Mouse (Mus musculus) liver, embryonic 14.5 days (tissue): Measurements from ENCODE around the gene Cnot6. TPM values are rescaled to one million over a fixed set of nuclear protein-coding genes. Genes with fewer than 3 reads are reported as not detected.

Source experiments
- ATAC-seq: fragments of 200-750 bp; cut with Nextera tagmentation; 2 replicates; pipeline ENCODE4 v1.8.0; 2017; ENCODE audit warnings: moderate number of reproducible peaks, mild to moderate bottlenecking, moderate library complexity; ENCODE audit not compliant: insufficient read depth
- DNase-seq, 3 experiments: peaks; one replicate each; pipeline ENCODE4 v3.0.0-alpha.2; 2012 to 2013; ENCODE audit warnings: low read depth in 3 of 3, low spot score in 3 of 3
- H3K27ac ChIP-seq: fragments of 300-500 bp; sonication (generic); 2 replicates; pipeline ENCODE4 v1.5.1; 2014; ENCODE audit warnings: moderate library complexity, mild to moderate bottlenecking, control low read depth, inconsistent platforms
- H3K27me3 ChIP-seq: fragments of 300-500 bp; sonication (generic); 2 replicates; pipeline ENCODE4 v1.6.1; 2014; ENCODE audit warnings: mild to moderate bottlenecking, low read length, moderate library complexity; ENCODE audit not compliant: control insufficient read depth, insufficient read depth
- H3K36me3 ChIP-seq: fragments of 300-500 bp; sonication (generic); replicated peaks from 2 replicates; pipeline ENCODE4 v1.6.1; 2014; ENCODE audit warnings: low read depth; ENCODE audit not compliant: control insufficient read depth, insufficient read depth
- H3K4me1 ChIP-seq, 2 experiments: fragments of 200-500 bp in 1 of 2; fragments of 300-500 bp in 1 of 2; sonication (generic) in 1 of 2; replicated peaks; 2 replicates each; pipeline ENCODE4 v1.6.1; 2012 to 2014; ENCODE audit warnings: antibody characterized with exemption in 1 of 2, inconsistent platforms in 1 of 2, low read length in 1 of 2; ENCODE audit not compliant: control insufficient read depth in 2 of 2, insufficient read depth in 2 of 2
- H3K4me2 ChIP-seq: fragments of 300-500 bp; sonication (generic); 2 replicates; pipeline ENCODE4 v1.6.1; 2014; ENCODE audit warnings: low read depth, mild to moderate bottlenecking, control low read depth, moderate library complexity
- H3K4me3 ChIP-seq, 2 experiments: fragments of 200-500 bp in 1 of 2; fragments of 300-500 bp in 1 of 2; sonication (generic) in 1 of 2; 2 replicates each; pipeline ENCODE4 v1.5.1; 2012 to 2014; ENCODE audit warnings: low read depth in 2 of 2, low read length in 2 of 2, mild to moderate bottlenecking in 2 of 2, control low read depth in 1 of 2, inconsistent platforms in 1 of 2, moderate library complexity in 1 of 2; ENCODE audit not compliant: insufficient read depth in 1 of 2
- H3K9ac ChIP-seq: fragments of 300-500 bp; sonication (generic); replicated peaks from 2 replicates; pipeline ENCODE4 v1.6.1; 2014; ENCODE audit warnings: mild to moderate bottlenecking, control low read depth, moderate library complexity
- H3K9me3 ChIP-seq: fragments of 300-500 bp; sonication (generic); 2 replicates; pipeline ENCODE4 v1.6.1; 2016; ENCODE audit warnings: low read length, mixed read lengths; ENCODE audit not compliant: control insufficient read depth
- CTCF ChIP-seq: IDR thresholded peaks from 2 replicates; pipeline ENCODE4 v1.5.1; 2016; ENCODE audit warnings: antibody characterized with exemption, low read depth, control low read depth
- EP300 ChIP-seq: IDR thresholded peaks from 2 replicates; pipeline ENCODE4 v1.6.1; 2016; ENCODE audit warnings: antibody characterized with exemption, low read depth
- WGBS: fragments of 180-500 bp; shearing (Covaris S2); extraction: QIAGEN DNeasy Blood & Tissue Kit; methylation state at CpG from one replicate; pipeline ENCODE4 v1.1.7; 2014; ENCODE audit not compliant: insufficient replicate concordance; 5-methylcytosine and 5-hydroxymethylcytosine counted together
- polyA plus RNA-seq, 2 experiments: library from polyadenylated mRNA; depleted of rRNA in 1 of 2; stranded (reverse) in 1 of 2; unstranded in 1 of 2; fragments of >200 nt; fragmentation: Nextera tagmentation in 1 of 2; extraction: Ambion mirVana in 1 of 2; gene quantifications; 2 replicates each; pipeline versions ENCODE4 v1.2.1 to v1.2.3; 2012 to 2014

Cnot6 gene
- polyA plus RNA-seq, 2 experiments: 18.1 to 21.0 TPM

- 24% methylated on average over 8 of the region's 8 CpGs for WGBS
- Histone ChIP-seq H3K4me3 (no peak overlapping the region), H3K4me1 (peaks cover 13 to 30% of the 10 kb centered on the region in 2 experiments), H3K27ac (no peak overlapping the region), H3K27me3 (no peaks in the 10 kb centered on the region), H3K4me2 (no peak overlapping the region), H3K9ac (no peak overlapping the region), H3K36me3 (no peaks in the 10 kb centered on the region), H3K9me3 (no peaks in the 10 kb centered on the region)
- DNase-seq: no peak
- ATAC-seq: no peak
- TF ChIP-seq CTCF (no peak; the same call in 1 of the 2 replicates), EP300 (no peak)
Measured at GRCm38 (mm10) chr11:49719466-49720151, 7.1 kb upstream of the Cnot6 start.

DNA sequence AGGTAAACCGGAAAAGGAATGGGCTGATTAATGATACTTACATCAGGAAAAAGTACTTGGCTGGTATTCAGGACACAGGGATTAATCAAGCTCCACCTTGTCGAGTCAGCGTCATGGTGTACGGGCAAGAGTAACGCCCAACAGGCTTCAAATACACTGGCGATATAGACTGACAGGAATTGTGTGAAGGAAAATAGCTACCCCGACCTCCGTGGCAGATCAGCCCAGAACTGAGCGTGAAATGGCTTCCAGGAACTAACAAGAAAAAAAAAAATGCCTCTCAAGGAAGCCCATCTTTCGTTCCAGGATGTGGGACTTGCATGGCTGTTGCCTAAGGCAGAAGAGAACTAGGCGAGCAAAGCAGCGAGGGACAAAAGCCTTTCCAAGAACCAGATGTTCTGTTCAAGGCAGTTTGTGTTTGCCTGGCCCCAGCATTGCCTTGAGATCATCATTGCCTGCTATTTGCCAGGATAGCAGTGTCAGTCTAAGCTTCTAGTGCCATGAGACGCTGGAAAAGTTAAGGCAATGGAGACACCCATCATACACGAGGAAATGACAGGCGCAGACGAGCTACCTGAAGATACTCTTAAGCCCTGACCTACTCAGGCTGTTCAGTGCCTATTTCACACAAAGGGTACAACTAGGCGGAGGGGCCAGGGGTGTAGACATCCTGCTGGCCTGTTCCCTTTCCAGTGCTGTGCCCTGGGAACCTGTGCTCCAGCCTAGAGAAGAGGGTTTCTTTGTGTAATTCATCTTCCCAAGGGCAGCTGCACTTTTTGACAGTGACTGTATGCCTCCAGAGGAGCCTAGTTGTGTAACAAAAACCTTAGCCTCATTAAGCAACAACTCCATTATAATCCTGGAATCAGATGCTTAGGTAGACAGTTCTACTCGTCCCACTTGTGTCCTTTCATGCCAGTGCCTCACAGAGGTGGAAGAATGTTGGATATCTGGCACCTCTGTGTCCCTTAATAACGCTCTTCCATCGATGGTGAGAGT, 1.1 kb upstream of the Cnot6 start:
- peak overlapping the region; percentile 99 for H3K4me2 ChIP-seq
- 36% methylated on average over 20 of the region's 20 CpGs for whole genome bisulfite sequencing
- TF ChIP-seq EP300 (no peak), CTCF (no peak)
- H3K27ac ChIP-seq: peak overlapping the region; percentile 88
- ATAC-seq: peak; percentile 66
- H3K9me3 ChIP-seq: no peaks in the 10 kb centered on the region
- peak; percentile 46 to 58 (median 50) for DNase-seq
- peak overlapping the region; percentile 99 for H3K9ac ChIP-seq
- H3K36me3 ChIP-seq: no peaks in the 10 kb centered on the region; the same call in 1 of the 2 replicates
- no peaks in the 10 kb centered on the region for H3K27me3 ChIP-seq
- H3K4me3 ChIP-seq: peak overlapping the region; percentile 35 to 97
- H3K4me1 ChIP-seq: peaks cover 21 to 24% of the 10 kb centered on the region in 2 experiments

DNA sequence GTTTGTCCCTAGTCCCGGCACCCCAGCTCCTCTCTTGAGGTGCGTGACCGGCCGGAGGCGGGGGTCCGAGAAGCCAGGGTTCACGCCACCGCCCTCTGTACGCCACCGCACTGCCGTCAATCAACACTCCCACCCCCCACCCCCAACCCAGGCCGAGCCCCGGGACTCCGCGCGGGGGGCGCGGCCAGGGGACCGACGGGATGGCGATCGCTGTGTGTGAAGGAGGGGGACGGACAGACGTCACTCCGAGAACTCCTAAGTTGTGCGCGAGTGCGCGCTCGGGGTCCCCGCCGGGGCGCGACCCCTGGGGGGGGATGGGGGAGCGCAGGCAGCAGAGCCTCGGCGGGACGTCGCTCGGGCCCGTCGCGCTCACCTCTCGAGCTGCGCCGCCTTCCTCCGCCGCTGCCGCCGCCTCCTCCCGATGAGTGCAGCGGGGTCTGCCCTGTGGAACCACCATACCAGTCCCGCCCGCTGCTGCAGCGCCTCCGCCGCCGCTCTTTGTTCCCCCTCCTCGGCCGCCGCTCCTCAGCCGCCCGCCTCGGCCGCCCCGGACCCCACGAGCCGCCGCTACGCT, 455 bp downstream of the Cnot6 start:
- H3K27me3 ChIP-seq: no peaks in the 10 kb centered on the region
- DNase-seq: peak in 1 of 3 experiments; percentile 16
- WGBS: under 1% methylated on average over 66 of the region's 70 CpGs
- peak overlapping the region; percentile 99 for H3K9ac ChIP-seq
- H3K27ac ChIP-seq: peak overlapping the region; percentile 89
- H3K36me3 ChIP-seq: peaks cover 6% of the 10 kb centered on the region; the same call in 1 of the 2 replicates
- H3K9me3 ChIP-seq: no peaks in the 10 kb centered on the region
- peak overlapping the region; percentile 81 to 97 for H3K4me3 ChIP-seq
- ATAC-seq: peak; percentile 42
- peaks cover 23 to 33% of the 10 kb centered on the region in 2 experiments for H3K4me1 ChIP-seq
- no peak for TF ChIP-seq CTCF
- TF ChIP-seq EP300: no peak
- peak overlapping the region; percentile 78 for H3K4me2 ChIP-seq

DNA sequence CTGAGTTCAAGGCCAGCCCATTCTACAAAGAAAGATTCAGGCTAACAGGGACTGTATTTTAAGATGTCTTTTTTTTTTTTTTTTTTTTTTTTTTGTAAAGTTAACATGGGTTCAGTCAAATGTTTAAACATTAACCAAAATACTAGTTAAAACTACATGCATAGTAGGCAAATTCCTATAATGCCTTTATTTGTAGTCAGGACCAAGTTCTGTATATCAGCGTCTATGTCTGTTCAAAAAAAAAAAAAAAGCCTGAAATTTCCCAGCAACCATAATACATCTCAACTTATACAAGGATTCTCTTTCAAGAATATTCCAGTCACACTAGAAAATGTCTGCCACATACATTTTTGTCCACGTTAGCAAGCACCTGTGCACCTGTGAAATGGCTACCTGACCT, 1.9 kb downstream of the Cnot6 start:
- no peaks in the 10 kb centered on the region for H3K27me3 ChIP-seq
- no peaks in the 10 kb centered on the region for H3K9me3 ChIP-seq
- H3K4me1 ChIP-seq: peaks cover 23 to 33% of the 10 kb centered on the region in 2 experiments
- no peak for TF ChIP-seq CTCF
- H3K4me3 ChIP-seq: peak overlapping the region in 1 of 2 experiments; percentile 97; a peak in 2 of 4 replicates
- 72% methylated on average over 2 of the region's 2 CpGs for WGBS
- DNase-seq (no peak), ATAC-seq (no peak)
- peaks cover 14% of the 10 kb centered on the region; the same call in 1 of the 2 replicates for H3K36me3 ChIP-seq
- H3K27ac ChIP-seq: no peak overlapping the region
- peak overlapping the region; percentile 78 for H3K4me2 ChIP-seq
- H3K9ac ChIP-seq: no peak overlapping the region; the same call in 1 of the 2 replicates
